Mouse (Mus musculus) kidney, postnatal 10 days (tissue): ENCODE results near the gene Ttc7b.

Experiments used
- DNase-seq: peaks from one replicate; pipeline ENCODE4 v3.0.0; 2021; ENCODE audit warnings: mixed read lengths

Ttc7b gene

DNA sequence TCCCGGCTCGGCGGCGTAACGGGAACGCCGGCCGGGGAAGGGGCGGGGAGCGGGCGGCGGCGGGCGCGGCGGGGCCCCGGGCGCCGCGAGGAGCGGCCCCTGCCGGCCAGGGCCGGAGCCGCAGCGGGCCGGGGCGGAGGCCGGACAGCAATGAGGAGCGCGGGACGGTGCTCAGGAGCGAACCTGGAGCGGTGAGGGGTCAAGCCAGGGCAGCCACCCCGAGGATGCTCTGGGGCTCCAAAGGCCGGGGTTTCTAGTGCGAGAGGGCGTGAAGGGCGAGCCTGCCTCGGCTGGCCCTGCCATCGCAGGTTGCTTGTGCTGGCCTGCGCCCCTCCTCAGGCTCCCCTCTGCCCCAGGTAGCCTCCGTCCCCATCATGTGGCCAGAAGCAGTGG is at the start of gene Ttc7b:
TSS of gene Ttc7b (minus strand) at position 33 of the 393 bp plus-strand sequence.
- DNase-seq = peak; percentile 75

DNA sequence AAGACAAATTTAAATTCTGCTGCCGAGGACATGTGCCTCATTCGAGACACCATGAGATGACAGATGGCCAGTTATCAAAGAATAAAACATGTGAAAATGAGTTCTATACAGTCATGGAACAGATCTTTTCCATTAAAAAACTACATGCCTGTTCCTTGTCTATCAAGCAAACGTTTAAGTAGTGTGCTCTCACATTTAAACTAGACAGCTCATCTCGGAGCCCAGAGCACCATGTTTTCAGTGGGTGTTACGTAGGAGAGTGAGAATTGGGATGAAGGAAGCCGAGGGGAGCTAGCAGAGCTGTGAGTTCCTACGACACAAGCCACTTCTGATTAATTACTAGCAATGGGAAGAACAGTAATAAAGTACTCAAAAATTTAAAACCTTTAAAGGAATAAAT is 48.2 kb upstream of the Ttc7b start:
- no peak for DNase-seq

DNA sequence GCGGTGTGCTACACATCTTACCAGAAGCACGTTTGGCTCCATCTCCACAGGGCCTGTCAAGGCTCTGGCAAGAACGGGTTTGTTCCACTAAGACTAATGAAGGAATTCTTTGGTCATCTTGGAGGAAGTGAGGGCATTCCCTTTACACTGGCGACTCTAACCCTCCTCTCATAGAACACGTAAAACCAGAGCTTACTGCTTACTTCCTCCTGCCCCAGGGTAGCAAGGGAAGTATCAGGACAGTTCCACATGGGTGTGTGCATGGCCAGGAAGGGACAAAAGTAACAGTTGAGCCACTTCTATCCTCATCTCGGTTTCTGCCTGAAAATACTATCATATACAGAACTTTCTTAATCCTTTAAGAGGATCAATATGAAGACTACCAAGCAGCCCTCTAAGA is 47.5 kb upstream of the Ttc7b start:
- DNase-seq = no peak

DNA sequence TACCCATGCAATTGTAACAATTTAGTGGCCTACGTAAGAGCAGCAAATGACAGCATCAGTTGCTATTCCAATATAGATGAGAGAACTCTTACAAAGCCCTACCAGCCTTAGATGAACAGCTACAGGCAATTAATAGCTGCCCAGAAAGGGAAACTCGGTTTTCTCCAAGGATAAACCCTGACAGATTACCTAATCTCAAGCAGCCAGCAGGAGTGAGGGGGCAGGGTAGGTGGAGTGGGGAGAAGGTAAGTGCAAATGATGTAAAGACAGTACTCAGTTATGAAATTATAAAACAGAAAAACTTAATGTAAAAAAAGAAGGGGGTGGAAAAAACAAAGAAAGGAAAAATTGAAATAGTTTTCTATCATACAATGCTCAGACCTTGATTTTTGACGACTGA is 47.0 kb upstream of the Ttc7b start:
- DNase-seq = no peak

DNA sequence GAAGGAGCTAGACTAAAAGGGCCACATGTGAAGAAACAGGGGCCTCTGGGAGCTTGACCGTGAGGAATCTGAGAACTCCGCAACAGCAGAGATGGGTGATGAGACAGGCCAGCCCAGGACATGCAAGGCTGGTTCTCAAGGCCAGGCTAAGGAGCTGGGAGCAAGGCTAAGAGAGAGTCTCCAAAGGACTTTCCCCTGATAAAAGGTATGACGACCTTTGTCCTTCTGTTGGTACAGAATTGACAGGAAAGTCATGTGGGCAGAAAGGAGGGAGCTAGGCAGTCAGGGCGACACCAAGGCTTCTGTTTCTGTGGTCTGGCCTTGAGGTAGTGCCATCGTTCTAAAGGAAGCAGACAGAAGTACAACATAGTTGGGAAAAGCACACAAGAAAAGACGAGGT is 33.0 kb upstream of the Ttc7b start:
- DNase-seq = no peak

DNA sequence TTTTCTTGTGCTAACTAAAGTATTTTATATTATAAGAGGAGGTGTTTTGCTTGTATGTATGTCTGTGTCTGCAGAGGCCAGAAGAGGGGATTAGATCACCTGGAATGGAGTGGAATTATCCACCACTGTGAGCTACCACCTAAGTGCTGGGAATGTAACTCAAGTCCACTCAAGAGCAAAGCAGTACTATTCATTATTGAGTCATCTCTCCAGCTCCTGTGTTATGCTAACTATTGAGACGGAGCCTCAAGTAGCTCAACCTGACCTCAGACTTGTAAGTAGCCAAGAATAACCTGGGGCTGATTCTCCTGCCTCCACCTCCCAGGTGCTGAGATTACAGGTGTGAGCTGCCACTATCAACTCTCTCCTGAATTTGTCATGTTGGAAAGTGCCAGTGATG is 31.3 kb upstream of the Ttc7b start:
- no peak for DNase-seq

DNA sequence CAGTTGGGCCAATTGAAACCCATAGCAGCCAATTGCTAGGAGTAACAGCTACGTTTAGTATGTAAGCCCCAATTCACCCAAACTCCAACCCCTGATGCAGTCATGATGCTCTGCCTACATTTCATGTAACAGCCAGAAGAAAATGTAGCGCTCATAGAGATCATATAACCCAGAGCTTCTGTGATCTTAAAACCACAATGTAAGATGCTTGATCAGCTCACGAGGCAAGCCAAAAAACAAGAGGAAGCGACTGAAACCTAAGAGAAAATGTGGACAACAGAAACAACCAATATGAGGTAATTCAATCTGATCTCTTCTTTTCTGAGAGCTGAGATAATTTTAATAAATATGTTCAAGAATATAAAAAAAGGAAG is 23.6 kb upstream of the Ttc7b start:
- DNase-seq = no peak

DNA sequence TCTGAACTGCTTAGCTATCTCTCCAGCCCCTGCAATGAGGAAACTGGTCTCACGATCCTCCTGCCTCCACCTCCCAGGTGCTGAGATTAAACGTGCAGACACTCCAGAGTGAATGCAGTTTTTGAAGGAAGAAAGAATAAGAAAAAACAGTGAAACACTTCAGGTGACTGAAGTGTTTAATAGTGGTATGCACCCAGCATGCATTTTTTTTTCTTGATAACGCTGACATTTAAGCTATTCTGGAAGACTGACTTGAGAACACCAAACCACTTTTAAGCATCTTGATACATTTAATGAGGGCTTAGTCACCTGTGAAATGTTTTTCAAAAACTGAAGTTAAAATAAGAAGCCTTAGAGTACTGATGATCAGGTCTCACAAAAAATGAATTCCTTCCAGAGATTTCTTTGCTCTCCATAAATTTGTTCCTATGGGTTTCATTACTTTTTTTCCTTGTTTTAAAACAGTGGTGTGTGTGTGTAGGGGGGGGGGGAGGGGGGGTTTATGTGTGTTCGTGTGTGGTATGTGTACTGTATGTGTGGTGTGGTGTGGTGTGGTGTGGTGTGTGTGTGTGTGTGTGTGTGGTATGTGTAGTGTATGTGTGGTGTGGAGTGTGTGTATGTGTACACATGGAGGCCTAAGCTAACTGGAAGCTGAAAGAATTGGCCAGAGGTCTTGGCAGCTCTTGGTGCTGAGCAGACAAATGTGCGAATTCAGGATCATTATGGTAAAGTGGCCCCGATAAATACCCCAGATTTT is 23.0 kb upstream of the Ttc7b start:
- no peak for DNase-seq

DNA sequence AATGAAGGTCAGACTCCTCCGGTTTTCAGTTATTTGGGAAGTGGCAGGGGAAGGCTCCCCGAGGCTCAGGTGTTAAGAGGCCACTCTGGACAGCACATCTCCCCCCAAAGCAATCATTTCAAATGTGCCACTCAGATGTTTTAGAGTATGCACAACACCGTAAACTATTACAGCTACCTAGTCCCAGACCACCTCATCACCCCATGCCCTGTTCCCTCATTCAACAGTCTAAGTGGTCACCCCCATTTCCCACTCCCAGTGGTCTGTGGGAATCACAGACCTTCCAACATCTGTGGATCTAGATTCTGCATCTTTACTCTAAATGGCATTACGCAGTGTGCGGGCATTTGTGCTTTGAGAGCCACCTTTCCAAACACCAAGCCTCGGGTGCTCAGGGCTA is 21.9 kb upstream of the Ttc7b start:
- DNase-seq = no peak

DNA sequence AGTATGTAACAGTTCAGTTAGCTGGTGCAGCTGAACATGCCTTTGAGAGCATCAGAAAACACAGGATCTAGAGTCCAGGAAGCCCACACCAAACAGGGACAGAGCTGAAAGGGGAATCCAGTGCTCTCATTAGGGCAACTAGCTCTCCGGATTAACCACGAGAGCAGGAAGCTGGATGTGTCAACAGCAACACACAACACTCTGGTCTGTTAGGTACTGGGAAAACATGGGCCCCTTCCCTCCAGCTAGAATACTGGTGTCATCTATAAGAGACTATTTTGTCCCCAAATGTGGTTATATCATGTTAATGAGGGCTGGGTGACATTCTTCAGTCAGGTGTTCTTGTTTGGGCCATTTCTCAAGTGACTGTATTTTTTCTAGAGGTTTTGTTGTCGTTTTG is 21.4 kb upstream of the Ttc7b start:
- no peak for DNase-seq

DNA sequence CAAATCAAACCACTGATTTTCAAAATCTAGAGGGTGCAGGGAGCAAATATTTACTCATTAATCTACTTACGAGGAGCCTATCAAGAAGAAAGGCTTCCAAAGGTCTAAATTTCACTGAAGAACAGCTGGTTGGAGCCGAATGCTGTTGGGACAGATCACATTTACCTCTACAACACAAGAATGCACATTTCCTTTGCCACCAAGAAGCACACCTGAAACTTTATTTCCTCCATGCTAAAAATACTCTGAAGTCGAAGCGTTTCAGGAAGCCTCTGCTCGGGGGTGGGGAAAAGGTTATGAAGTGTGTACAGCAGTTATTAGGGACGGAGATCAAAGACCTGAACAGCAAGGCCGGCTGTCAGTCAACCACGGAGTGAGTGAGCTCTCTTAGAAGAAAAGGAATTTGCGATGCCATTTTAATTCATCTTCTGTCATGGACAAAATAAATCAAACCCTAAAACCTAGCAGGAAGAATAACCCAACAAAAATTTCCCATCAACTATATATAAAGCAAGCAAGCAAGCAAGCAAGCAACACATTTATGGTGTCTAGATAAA is 18.6 kb upstream of the Ttc7b start:
- DNase-seq = peak; percentile 29

DNA sequence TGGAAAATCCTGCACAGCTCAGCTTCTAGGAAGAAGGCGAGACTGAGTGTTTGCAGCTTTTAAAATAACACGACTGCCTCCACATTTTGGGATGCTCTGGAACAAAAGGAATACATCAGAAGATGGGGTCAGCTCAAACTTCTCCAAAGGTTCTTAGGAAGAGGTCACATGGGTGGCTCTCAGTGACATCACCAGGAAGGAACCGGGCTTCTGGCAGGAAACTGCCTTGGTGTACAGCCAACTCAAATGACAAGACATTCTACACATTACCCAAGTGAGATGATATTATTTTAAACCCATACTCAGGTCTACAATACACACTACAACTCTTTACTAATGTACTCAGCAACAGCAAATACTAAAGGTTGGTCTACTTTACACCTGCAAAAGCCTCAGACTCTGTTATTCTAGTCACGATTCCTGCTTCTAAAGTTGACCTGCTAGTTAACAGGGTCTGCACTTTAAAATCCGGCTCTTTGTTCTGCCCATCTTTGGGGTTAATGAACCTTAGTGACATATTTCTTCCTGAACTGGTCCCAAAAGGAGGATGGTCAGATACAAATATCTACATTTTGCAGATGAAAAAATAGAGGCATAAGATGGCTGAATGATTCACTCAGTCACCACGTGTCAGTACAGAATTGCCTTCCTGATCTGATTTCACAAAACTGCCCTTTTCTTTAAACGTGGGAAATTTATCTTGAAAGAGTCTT is 18.0 kb upstream of the Ttc7b start:
- peak; percentile 72 for DNase-seq

DNA sequence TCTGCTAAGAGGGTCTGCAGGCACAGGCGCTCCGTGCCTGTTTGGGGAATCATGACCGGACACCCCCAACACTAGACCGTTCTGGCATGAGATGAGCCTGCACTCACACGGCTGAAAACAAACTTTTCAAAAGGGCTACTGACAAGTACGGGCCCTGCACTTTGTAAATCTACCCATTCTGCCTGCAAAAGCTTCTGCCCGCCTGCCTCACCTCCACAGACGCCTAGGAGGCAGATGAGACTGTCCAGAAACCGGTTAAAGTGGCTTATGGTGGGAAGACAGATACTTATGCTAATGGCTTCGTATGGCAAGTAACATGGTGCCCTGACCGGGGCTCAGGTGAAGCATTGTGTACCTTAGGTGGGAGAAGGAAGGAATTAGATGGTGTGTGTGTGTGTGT is 16.5 kb upstream of the Ttc7b start:
- no peak for DNase-seq

DNA sequence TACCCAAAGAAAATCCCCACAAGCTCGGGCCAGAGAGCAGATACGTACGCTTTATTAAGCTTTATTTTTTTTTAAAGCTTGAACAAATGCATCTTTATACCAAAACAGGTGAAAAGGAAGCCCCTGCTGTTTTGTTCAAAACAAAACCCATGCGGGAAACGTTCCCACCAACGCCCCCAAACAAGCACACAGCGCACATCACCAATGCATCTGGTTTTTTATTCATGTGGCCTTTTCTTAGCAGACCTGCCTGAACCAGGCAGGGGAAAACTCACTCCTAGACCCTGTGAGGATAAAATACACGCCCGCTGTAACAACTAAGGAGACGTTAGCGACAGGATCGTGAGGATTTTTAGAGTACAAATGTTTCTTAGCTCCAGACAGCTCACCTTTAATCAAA is 14.4 kb upstream of the Ttc7b start:
- no peak for DNase-seq

DNA sequence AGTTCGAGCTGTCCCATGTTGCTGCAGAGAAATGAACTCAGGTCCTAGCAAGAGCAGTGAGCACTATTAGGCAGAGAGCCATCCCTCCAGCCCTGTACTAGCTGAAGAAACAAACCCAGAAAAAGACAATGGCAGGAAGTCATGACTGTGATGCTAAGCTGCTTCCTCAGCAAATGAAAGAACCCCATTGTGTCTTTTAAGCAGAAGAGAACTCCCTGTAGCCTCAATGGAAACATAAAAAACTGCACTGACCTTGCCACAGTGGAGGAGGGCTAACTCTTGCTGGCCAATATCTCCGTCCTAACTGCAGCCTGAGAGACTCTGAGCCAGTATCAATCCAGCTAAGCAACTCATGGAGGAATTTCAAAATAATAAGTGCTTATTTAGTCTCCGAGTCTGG is 13.4 kb upstream of the Ttc7b start:
- DNase-seq = peak; percentile 37

DNA sequence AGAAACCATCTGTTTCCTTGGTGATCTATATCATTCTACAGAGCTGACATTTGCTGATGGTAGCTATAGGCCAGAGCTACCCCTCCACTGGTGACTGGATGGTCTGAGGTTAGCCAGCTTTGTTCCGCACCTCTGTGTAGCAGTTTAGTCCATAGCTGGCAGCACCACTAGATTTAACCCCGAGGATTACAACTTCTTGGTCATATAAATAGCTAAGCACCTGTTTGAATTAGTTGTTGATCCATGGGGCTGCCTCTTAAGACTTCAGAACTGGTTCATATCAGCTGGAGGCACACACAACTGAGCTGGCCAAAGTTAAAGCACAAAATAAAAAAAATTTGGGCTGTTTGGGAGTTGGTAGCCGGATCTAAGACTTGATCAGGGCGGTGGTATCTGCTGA is 12.6 kb upstream of the Ttc7b start:
- no peak for DNase-seq

DNA sequence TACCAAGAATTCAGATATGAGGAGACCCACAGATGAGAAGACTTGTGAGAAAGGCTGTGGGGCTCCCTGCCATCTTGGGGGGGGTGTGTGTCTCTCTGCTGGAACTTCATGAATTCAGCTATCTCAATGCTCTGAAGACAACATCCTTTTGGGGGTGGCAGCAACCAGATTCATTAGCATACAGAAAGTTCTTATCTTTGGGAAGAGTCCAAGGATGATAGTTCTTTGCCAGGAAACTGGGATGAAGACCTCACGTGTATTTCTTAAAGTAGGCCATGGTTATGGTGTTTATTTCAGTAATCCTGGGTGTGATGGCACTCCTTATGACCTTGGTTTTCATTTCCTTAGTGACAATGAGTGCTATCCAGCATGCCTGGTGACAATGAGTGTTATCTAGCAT is 11.1 kb upstream of the Ttc7b start:
- DNase-seq = no peak

DNA sequence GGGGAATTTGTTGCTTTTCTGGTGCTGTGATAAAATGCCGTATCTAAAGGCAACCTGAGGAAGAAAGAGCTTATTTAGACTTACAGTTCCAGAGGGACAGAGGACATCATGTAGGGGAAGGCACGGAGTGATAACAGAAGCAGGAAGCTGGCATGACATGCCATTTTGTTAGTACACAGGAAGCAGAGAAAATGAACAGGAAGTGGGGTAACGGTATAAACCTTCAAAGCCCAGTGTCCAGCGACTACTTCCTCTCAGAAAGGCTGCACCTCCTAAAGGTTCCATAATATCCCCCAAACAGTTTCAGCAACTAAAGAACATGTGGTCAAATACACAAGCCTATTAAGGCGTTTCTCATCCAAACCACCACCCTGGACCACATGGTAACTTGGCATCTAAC is 10.2 kb upstream of the Ttc7b start:
- DNase-seq = no peak

DNA sequence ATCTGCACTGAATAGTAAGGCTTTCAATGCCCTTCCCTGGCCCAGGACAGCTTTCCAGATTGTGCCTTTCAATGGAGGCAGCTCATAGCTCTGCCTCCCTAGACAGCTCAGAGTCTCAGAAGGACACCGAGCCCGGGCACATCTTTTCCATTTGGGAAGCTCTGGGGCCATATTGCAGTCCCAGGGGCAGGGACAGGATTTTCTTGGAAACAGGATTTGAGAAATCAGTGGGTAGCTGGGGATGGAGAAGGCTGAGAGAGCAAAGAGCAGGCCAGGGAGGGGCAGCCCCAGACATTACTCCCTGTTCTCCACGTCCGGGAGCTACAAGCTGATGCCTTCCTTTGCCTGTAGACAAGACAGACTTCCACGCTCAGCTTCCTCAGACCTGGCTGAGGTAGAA is 9.0 kb upstream of the Ttc7b start:
- DNase-seq = no peak

DNA sequence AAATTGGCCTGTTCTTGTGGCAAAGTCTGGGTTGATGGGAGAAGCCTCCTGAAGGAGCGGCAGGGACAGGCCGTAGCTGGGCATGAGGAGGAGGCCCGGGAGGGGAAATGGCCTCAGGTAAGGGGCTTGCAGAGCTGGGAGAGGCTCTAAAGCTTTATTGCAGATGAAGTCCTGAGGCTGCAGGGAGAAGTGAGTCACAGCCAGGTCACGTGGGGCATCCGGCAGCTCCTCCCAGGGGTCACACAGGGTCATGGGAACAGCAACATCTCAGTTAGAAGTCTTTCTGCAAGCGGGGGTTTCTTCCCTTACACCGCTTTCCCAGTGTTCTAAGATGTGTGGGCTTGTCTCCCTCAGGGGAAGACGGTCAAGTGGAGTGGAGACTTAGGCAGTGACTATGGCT is 8.5 kb upstream of the Ttc7b start:
- peak; percentile 78 for DNase-seq

DNA sequence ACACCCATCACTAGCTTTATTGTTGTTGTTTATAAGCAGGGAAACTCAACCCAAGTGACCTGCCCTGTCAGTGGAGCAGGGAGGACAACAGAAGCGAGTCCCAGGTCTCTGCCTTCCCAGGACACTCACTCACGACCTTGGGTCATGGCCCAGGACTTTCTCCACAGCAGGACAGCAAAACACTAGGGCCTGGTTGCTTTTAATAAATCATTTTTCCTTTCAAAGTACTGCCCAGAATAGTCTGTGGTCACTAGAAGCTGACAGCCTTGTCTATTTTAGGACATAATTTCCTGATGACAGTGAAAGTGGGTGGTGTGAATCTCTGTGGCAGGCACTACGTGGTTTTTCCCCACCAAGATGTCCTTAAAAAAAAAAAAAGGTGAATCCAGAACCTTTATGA is 7.6 kb upstream of the Ttc7b start:
- DNase-seq = peak; percentile 34

DNA sequence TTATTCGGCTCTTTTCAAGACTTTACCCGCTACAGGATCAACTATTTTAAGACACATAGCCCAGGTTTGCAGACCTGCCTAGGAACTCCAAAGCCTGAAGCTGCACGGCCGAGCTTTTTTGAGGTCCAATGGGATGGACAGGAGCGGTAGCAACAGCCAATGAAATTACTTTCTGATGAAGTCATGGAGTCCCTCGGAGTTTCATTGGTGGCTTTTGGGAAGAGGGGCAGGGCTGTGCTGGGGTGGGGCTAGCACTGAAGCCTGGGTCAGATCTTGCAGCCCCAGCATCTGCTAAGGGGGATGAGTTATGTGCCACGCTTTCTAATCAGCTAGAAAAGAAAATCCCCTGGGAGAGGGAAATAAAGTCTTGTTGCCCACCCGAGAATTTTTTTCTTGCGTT is 7.1 kb upstream of the Ttc7b start:
- peak; percentile 82 for DNase-seq

DNA sequence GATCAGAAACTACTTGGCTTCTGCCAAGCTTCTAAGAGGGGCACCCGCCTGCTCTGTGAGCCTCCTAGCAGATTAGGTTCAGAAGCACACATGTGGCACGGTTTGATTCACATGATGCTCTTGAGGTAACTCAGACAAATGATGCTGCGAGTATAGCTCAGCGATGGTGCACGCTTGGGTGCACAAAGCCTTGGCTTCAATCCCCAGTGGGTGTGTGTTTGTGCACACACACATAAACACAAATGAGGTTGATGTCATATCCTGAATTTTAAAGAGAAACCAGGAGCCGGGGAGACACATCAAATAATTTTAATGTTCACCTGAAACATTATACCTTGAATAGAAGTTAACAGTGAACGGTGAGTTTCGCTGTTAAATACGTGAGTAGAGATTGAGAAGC is 6.6 kb upstream of the Ttc7b start:
- no peak for DNase-seq

DNA sequence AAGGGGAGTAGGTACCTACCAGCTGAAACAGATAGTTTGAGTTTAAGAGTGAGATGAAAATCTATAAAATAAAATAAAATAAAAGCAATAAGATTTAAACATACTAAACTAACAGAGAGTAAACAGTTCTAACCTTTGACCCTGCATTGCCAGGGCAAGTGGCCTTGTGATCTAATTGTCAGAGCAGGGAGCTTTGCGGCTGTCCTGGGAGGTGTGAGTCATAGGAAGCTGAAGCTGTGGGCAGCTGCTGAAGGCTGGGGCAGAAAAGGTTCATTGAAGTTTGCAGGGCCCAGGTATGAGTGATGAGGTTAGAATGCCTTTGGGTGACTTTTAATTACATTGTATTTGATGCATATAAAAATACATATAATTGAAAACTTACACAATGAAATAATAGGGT is 5.3 kb upstream of the Ttc7b start:
- DNase-seq = no peak
